Mouse (Mus musculus): ENCODE results near the gene Hand1. TPM values are rescaled to one million over a fixed set of nuclear protein-coding genes. Genes with fewer than 3 reads are reported as not detected.

The Hand1 gene
- total RNA-seq, 2 experiments from 2014 or later: not detected

DNA sequence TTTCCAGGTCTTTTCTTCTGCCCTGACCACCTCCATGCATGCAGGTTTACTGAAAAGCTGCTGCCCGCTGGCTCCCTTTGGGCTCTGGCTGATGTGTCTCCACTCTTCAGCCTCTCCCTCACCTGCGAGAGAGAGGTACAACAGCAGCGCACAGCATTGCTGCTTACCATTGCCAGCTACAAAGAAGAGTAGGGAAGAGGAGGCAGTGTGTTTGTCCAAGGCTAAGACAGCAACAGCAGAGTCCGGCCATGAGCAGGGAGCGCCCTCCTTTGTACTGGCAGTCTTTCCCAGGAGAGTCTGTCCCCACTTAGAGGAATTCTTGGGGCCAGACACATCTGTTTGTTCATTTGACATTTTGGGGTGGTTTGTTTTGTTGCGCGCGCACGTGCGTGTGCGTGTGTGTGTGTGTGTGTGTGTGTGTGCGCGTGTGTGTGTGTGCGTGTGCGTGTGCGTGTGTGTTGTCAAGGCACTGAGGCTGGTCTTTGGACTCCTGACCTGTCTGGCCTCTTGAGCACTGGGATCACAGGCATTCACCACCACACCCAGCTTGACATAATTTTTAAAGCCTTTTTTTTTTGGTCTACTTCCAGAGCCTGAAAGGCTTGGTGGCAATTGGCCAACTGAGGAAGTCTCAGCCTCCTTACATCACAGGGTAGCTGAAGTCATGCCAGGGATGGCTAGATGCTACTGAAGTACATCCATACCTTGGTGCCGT lies 23.4 kb downstream of the Hand1 start:
- intact Hi-C loops (cut with DNase I): no loop called here

DNA sequence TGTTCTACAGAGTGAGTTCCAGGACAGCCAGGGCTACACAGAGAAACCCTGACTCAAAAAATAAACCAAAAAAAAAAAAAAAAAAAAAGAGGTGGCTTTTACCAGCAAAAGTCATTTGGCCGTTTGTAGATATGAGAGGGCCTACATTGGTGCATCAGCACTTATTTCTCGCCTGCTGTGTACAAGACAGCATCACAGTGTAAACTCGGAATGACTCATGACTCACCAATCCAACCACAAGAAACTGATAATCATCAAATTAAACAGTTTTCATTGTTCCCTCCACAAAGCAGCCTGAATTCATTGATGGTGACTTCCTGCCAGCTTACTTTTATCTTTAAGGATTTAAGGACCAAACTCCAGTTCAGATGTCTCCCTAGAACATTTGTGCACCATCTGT lies 27.6 kb downstream of the Hand1 start:
- intact Hi-C loops (cut with DNase I): no loop called here
- no peak for DNase-seq (ENCODE audit: low spot score in 2 of 2)

More for the DNA sequence above, 23.4 kb downstream of the Hand1 start:
- DNase-seq (ENCODE audit: low spot score in 2 of 2): no peak

DNA sequence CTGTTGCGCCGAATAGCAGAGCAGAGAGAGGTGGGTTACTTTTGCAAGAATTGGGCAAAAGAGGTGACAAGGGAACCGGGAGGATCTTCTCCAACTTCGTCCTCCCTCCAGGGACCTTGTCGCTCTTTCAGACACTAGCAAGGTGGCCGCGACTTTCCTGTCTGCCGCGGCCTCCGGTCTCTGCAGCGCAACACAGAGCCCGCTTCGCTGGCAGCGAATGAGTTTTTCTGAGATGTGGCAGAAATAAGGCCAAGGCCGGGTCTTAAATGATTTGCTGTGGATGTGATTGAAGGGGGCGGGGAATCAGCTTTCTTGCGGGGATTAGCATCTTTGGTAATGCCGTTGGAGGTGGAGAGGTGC lies 30.1 kb downstream of the Hand1 start:
- intact Hi-C loops (cut with DNase I): no loop called here
- no peak for DNase-seq (ENCODE audit: low spot score in 2 of 2)

DNA sequence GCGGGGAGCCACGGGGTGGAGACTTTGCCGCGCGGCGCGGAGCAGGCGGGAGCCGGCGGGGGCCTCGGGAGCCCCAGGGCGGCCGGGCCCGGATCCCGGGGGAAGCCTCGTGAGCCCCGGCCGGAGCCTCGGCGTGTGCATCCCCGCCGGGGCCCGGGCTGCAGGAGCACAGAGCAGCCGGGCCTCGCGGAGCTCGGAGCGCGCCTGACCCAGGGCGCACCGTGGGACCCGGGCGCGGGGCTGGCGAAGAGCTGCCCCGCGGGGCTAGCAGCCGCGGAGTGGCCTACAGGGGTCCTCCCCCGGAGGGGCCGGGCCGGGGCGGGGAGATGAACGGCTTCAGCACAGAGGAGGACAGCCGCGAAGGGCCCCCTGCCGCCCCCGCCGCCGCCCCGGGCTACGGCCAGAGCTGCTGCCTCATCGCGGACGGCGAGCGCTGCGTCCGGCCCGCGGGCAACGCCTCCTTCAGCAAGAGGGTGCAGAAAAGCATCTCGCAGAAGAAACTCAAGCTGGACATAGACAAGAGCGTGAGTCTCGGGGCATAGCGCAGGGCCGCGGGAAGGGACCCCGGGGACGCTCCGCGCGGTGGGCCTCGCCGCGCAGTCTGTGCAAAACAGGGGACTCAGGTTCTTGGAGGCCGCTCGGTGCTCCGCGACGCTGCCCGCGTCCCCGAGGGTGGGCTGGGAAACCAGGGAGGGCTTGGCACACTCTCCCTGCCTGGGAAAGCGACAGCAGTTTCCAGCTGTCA lies 30.7 kb downstream of the Hand1 start:
- DNase-seq (ENCODE audit: low spot score in 2 of 2): peak in 1 of 2 experiments; percentile 38
- intact Hi-C loops (cut with DNase I): no loop called here

DNA sequence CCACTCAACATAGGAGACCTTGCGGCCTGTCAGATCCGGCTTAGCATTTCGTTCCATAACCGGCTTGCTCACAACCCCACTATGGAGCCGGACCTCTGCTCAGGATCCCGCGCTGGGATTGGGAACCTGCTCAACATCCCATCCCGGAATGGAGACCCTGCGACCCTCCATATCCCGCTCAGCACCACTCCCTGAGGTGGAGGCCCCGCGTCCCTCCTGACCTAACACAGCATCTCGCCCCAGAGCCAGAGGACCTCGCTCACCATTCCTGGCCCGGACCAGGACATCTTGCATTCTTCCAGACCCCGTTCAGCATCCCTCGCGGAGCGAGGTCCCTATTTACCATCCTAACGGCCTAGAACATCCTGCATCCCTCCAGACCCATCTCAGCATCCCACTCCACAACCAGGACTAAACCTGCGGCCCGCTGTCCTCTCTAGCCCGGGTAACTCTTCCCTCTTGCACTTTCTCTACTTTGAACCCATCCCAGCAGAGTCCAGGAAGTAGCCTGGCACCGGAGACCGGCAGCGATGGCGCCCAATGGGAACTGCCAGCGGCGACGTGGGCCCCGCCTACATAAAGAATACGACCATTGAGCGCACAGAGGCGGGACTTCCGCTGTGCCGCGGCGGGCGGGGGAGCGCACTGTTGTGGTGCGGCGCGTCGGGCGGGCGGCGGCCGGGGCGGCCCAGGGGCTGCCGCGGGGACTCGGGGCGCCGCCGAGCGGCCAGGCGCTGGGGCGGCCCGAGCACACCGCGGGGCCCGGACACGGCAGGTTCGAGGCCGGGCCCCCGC lies 31.4 kb downstream of the Hand1 start, which contains the start of gene Sap30l:
Gene Sap30l, plus strand, starts transcription at position 667 of the 795 bp plus-strand sequence.
- intact Hi-C loops (cut with DNase I): no loop called here
- DNase-seq (ENCODE audit: low spot score in 2 of 2): peak; percentile 96

DNA sequence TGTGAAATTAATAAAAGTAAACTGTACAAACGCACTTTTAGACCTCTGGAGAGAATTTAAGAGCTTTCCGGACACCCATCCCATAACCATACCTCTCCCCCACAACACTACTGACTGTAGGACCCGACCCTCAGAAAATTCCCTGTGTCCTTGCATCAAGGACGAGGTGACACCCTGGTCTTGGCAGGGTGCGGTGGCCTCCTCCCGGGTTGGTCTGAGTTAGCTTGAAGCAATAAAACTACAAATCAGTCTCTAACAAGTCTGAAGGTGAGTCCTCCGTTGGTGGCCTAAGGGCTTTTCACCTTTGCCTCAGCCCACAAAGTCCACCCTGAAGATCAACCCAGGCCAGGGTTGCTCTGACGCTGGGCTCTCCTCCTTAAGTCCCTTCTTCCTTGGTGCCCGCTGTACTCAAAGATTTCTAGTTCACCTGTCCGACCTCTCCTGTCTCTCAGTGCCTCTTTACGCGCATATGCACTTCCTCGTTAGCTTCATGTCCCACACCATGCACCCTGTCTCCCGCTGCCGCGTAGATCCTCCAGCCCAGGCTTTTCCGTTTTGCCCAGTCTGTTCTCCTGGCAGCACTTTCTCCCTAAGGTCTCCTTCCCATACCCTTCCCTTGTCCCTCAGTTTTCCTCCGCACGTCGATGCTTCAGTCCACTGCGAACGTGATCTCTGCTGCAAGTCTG lies 32.2 kb downstream of the Hand1 start:
- intact Hi-C loops (cut with DNase I): no loop called here
- no peak for DNase-seq (ENCODE audit: low spot score in 2 of 2)

DNA sequence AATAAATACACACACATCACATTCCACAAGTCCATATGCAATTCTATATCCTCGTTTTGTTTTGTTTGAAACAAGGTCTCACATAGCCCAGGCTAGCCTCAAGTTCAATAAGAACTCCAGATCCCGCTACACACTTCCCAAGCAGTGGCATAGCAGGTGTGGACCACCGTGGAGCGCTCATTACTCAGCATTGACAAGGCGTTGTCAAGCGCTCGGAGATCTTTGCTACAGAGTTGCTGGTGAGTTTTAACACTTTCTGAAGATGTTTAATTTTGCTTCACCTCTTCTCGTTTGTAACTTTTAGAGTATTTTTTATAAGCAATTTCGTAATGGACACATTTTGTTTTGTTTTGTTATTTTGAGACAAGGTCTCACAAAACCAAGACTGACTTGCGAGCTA lies 33.2 kb downstream of the Hand1 start:
- intact Hi-C loops (cut with DNase I): no loop called here
- no peak for DNase-seq (ENCODE audit: low spot score in 2 of 2)

DNA sequence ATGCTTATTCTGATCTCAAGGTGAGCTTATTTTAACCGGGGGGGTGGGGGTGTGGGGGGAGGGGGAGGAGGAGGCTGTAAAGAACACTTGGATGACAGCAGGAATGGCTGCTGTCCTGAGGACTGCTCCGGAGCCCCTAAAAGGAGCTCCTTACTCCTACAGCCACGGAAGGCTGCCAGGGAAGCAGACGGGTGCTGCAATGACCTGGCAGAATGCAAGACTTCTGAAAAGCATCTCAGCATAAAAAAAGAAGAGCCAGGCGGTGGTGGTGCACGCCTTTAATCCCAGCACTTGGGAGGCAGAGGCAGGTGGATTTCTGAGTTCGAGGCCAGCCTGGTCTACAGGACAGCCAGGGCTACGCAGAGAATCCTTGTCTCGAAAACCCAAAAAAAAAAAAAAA lies 34.8 kb downstream of the Hand1 start:
- intact Hi-C loops (cut with DNase I): no loop called here
- no peak for DNase-seq (ENCODE audit: low spot score in 2 of 2)

DNA sequence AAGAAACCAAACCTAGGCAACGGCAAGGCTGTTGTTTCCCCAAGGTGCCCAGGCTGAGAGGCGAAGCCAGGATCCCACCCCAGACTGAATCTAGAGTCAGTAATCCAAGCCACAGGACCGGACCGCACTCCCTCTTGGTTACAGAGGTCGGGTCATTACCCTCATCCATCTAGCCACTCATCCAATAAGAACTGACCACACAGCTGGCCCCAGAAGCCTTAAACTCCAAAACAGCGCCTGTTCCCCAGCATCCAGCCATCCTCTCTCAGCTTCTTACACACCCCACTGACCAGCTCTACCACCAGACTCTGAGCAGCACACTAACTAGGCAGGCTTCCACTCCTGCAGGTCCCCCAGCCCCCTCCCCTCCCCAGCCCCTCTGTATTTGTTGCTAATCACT lies 37.5 kb downstream of the Hand1 start:
- intact Hi-C loops (cut with DNase I): no loop called here
- DNase-seq (ENCODE audit: low spot score in 2 of 2): no peak

DNA sequence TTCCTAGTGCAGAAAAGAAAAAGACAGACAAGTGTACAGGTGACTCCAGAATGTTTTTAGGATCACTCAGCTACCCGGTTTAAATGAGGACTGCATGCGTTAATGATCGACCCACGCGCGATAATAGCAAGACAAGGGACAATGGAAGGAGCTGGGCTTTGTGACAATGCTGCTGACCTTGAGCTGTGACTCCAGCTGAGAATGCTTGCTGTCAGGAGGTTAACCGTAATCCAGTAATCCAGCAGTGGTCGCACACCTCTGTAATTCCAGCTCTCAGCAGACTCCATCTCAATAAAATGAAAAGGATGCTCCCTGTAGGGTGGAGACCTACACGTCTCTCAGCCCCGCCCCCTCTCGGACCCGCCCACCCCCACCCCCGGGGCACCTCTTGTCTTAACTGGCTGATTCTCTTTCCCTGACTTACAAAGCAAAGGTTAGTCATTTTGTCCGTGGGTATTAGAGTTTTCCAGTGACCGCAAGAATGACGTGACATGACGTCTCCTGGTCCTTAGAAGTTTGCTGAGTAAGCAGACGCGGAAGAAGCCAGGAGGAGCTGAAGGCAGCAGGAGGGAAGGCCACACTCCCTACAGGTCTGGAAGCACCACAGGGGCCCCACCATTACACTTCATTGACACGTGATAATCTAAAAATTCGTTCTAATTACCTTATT lies 41.6 kb downstream of the Hand1 start:
- no peak for DNase-seq (ENCODE audit: low spot score in 2 of 2)
- intact Hi-C loops (cut with DNase I): no loop called here

DNA sequence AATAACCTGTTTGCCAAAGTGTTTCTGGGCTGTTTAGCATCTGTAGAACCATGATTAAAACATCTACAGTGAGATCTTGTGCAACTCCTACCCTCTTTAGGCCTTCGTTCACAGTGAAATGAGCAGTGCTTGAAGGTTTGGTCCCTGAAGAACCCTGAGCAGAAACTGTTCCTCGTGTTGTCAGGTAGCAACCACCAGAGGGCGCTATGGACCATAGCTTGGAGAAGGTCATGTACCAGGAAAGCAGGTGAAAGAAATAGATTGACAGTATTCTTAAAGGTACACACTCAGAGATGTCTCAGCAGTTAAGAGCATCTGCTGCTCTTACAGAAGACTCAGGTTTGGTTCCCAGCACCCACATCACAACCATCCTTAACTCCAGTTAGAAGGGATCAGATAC lies 44.7 kb downstream of the Hand1 start:
- DNase-seq (ENCODE audit: low spot score in 2 of 2): no peak
- intact Hi-C loops (cut with DNase I): loop anchor here (5.0 kb wide), 1 partner anchor 144 kb away; no protein-coding TSS in a partner anchor

DNA sequence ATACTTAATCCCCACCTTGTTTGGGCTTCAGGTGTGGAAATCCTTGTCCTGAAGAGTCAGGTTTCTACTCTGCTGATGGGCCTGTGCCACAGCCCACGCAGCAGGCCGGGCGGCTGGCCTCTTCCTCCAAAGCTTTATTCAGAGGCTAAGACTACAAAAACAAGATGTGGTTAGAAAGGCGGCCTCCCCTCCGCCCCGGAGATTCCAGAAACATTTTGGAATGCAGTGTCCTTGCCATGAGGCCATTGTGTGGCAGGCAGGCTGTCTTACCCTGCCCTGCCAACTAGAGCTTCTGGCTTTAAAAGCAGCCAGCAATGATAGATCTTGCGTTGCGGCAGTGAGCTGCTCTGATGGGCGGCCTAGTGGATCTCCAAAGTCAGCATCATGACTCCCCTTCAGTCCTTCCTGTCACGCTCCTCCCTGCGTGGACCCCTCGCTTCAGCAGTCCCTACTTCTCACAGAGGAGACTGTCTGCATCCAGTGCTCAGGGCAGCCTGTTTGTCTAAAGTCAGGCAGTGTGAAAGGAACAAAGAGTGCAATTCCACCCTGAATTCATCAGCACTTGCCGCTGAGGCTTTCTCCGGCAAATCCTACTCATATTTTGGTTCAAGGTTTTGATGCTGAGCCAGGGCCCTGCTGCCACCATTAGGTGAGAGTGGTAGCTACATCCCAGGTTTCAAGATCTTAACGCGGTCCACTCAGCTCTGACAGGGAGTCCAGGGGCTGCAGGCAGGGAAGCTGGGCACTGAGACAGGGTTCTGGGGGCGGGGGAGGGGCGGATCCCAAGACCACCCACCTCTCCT lies 45.8 kb downstream of the Hand1 start:
- DNase-seq (ENCODE audit: low spot score in 2 of 2): peak; percentile 45 to 49
- intact Hi-C loops (cut with DNase I): loop anchor here (5.0 kb wide), 1 partner anchor 145 kb away; no protein-coding TSS in a partner anchor

DNA sequence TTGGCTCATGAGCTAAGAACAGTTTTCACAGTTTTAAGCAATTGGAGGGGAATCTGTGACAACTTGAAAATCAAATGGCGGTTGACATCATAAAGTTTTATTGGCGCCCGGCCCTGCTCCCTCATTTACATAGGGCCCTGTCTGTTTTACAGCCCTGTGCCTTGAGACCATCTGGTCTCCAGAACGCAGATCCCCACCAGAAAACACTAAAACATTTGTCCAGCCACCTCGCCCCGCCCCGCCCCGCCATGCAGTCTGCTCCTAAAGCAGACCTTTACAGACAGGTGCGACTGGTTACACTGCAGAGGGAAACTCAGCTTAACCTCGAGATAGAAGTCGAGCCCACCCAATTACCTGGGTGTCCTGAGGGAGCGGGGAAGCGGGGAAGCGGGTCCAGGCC lies 52.8 kb downstream of the Hand1 start:
- no peak for DNase-seq (ENCODE audit: low spot score in 2 of 2)
- intact Hi-C loops (cut with DNase I): loop anchor here (2.0 to 5.0 kb wide), 4 partner anchors 161 to 1648 kb away; no protein-coding TSS in a partner anchor

Other genes with a start within 250 kb of the Hand1 start
- 1 to 10 TPM; 6.3 to 8.1 TPM for gene Galnt10, start 187.4 kb downstream of the Hand1 start, total RNA-seq (2021)
- gene Sap30l, start 31.2 kb downstream of the Hand1 start, total RNA-seq (2021): 10 to 100 TPM; 49.3 to 58.2 TPM
- 10 to 100 TPM; 84.8 to 92.3 TPM for gene Larp1, start 176.2 kb upstream of the Hand1 start, total RNA-seq (2021)